Mouse (Mus musculus) spleen, adult 2 months (tissue): Measurements from ENCODE around the gene Fam241a. TPM values are rescaled to one million over a fixed set of nuclear protein-coding genes. Genes with fewer than 3 reads are reported as not detected.

Source experiments
- DNase-seq, 2 experiments: peaks; one replicate each; pipeline versions ENCODE4 v3.0.0 to v3.0.0-alpha.2; 2012 to 2021; ENCODE audit warnings: low spot score in 2 of 2, low read depth in 1 of 2
- H3K27ac ChIP-seq: fragments of 200-500 bp; 2 replicates; pipeline ENCODE4 v1.5.1; 2012; ENCODE audit warnings: low read length, inconsistent platforms; ENCODE audit not compliant: insufficient read depth
- H3K27me3 ChIP-seq: fragments of 200-500 bp; 2 replicates; pipeline ENCODE4 v1.6.1; 2012; ENCODE audit warnings: mild to moderate bottlenecking, moderate library complexity, low read length, inconsistent platforms; ENCODE audit not compliant: control insufficient read depth, insufficient read depth
- H3K36me3 ChIP-seq: fragments of 200-500 bp; 2 replicates; pipeline ENCODE4 v1.6.1; 2012; ENCODE audit warnings: mild to moderate bottlenecking, low read length, inconsistent platforms; ENCODE audit not compliant: control insufficient read depth, insufficient read depth
- H3K4me1 ChIP-seq: fragments of 200-500 bp; 2 replicates; pipeline ENCODE4 v1.6.1; 2011; ENCODE audit warnings: inconsistent platforms; ENCODE audit not compliant: control insufficient read depth, insufficient read depth, insufficient read length
- H3K4me3 ChIP-seq: fragments of 200-500 bp; 2 replicates; pipeline ENCODE4 v1.5.1; 2011; ENCODE audit warnings: mild to moderate bottlenecking, inconsistent platforms; ENCODE audit not compliant: insufficient read depth, insufficient read length; ENCODE audit errors: extremely low read depth
- CTCF ChIP-seq: fragments of 200-500 bp; IDR thresholded peaks from 2 replicates; pipeline ENCODE4 v1.5.1; 2011; ENCODE audit warnings: mild to moderate bottlenecking, inconsistent platforms; ENCODE audit not compliant: insufficient read depth, insufficient read length, insufficient replicate concordance; ENCODE audit errors: extremely low read depth
- POLR2A ChIP-seq: fragments of 200-500 bp; IDR thresholded peaks from 2 replicates; pipeline ENCODE4 v1.6.1; 2011; ENCODE audit warnings: low read depth, low read length, inconsistent platforms
- WGBS: fragments of 180-500 bp; shearing (Covaris S2); methylation state at CpG from one replicate; pipeline ENCODE4 v1.1.7; 2018; 5-methylcytosine and 5-hydroxymethylcytosine counted together
- polyA plus RNA-seq: library from polyadenylated mRNA; depleted of rRNA; stranded (reverse); fragments of >200 nt; gene quantifications from 2 replicates; pipeline ENCODE4 v1.2.3, GENCODE M21; 2012

Gene Fam241a
- polyA plus RNA-seq, 1 experiment, result 4.3 TPM

DNA sequence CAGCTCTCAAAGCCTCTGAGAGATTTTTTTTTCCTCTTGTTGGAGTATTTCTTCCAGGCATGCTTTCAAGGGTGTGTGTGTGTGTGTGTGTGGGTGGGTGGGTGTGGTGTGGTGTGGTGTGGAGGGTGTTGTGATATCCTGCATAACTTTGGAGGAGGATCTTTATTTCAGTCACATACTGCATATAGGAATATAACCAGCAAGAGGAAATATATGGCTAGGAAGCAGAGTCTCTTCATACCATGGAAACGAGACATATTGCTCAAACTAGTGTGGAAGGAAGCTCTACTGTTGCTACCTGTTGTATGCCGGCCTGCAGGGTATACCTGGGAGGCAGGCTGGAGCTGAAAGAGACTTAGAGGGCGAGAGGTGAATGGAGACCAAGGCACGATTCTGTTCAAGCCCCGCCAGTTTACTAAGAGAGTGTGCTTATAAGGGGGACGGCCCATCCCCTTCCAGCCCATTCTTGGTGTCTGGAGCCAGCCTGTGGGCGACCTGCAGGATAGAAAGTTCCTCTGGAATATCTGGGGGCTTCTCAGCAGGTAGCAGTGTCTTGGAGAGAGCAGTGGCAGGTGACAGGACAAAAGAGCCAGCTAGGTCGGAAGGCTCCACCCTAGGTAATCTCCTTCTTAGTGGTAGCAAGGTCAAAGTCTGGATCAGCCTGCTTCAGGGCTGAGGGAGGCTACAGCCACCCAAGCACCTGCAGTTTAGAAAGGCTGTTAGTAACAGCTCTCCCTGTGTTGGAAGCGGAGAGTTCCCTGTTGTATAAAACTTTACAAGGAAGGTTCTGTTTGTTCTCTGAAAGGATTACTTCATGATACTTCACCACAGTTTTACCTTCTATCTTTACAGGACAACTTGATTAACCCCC is 45.1 kb downstream of the Fam241a start:
- Histone ChIP-seq H3K27ac (no peak overlapping the region), H3K4me3 (no peak overlapping the region), H3K27me3 (no peaks in the 10 kb centered on the region), H3K4me1 (no peaks in the 10 kb centered on the region), H3K36me3 (no peaks in the 10 kb centered on the region)
- 87% methylated on average over 9 of the region's 9 CpGs for WGBS
- no peak for DNase-seq
- no peak for TF ChIP-seq CTCF
- no peak for TF ChIP-seq POLR2A

- Histone ChIP-seq H3K4me3 (no peak overlapping the region), H3K4me1 (no peaks in the 10 kb centered on the region), H3K36me3 (no peaks in the 10 kb centered on the region), H3K27ac (no peak overlapping the region), H3K27me3 (no peaks in the 10 kb centered on the region)
- WGBS, result 84% methylated on average over 5 of the region's 5 CpGs
- TF ChIP-seq POLR2A (no peak), CTCF (no peak)
- no peak for DNase-seq
These were observed 46.2 kb downstream of the Fam241a start for GRCm38 (mm10) chr3:127849922-127850321.

DNA sequence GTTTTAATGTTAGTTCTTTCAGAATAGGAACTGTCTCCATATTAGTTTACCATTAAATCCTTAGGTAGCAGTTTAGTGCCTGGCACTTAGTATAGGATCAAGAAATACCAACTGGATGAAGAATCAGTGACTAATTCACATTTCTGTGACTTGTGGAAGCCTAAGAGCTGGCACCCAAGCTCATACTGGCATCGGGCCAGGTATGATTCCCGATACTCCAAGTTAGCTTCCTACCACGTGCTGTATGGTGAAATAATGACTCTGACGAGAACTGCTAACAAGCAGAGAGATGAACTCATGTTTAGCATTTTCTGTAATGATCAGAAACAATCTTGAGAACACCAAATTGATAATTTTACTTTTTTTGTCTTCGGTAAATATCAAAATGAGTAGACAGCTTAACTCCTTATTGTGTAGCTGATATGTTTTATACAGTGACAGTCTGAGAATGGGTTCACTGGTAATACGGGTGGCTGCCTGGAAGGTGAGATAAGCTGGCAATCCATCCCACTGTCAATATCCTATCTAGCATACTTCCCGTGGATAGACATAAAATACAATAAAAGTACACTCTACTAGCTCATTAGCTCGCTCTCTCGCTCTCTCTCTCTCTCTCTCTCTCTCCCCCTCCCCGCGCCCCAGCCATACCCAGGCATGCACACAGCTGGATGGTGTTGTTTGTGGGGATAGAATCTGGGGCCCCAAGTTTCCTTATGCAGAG is 47.9 kb downstream of the Fam241a start:
- Histone ChIP-seq H3K27ac (no peak overlapping the region), H3K27me3 (no peaks in the 10 kb centered on the region), H3K36me3 (no peaks in the 10 kb centered on the region), H3K4me1 (no peaks in the 10 kb centered on the region), H3K4me3 (no peak overlapping the region)
- DNase-seq, result no peak
- TF ChIP-seq POLR2A (no peak), CTCF (no peak)
- 83% methylated on average over 11 of the region's 11 CpGs for WGBS

GRCm38 (mm10) chr3:127843941-127844327 is 52.2 kb downstream of the Fam241a start:
- Histone ChIP-seq H3K4me1 (no peaks in the 10 kb centered on the region), H3K27ac (no peak overlapping the region), H3K36me3 (no peaks in the 10 kb centered on the region), H3K27me3 (no peaks in the 10 kb centered on the region), H3K4me3 (no peak overlapping the region)
- DNase-seq, result no peak
- 86% methylated on average over 5 of the region's 5 CpGs for WGBS
- TF ChIP-seq POLR2A, result no peak
- no peak for TF ChIP-seq CTCF

GRCm38 (mm10) chr3:127843324-127843940 is 52.7 kb downstream of the Fam241a start:
- Histone ChIP-seq H3K4me1 (no peaks in the 10 kb centered on the region), H3K27me3 (no peaks in the 10 kb centered on the region), H3K4me3 (no peak overlapping the region), H3K36me3 (no peaks in the 10 kb centered on the region), H3K27ac (no peak overlapping the region)
- TF ChIP-seq POLR2A (no peak), CTCF (no peak)
- no peak for DNase-seq
- 90% methylated on average over 2 of the region's 2 CpGs for WGBS

- WGBS, result 94% methylated on average over 8 of the region's 8 CpGs
- TF ChIP-seq POLR2A (no peak), CTCF (no peak)
These were observed 54.2 kb downstream of the Fam241a start for GRCm38 (mm10) chr3:127841926-127842325.

More at GRCm38 (mm10) chr3:127841926-127842325, 54.2 kb downstream of the Fam241a start:
- H3K4me1 ChIP-seq, result no peaks in the 10 kb centered on the region
- no peak overlapping the region for H3K4me3 ChIP-seq
- H3K27ac ChIP-seq, result no peak overlapping the region
- H3K36me3 ChIP-seq, result no peaks in the 10 kb centered on the region
- H3K27me3 ChIP-seq, result no peaks in the 10 kb centered on the region
- no peak for DNase-seq
